Mouse (Mus musculus) C3H10T1/2 (cell line): ENCODE results near the gene Rasgef1b. TPM values are rescaled to one million over a fixed set of nuclear protein-coding genes. Genes with fewer than 3 reads are reported as not detected.

Source experiments
- polyA plus RNA-seq, 2 experiments: library from polyadenylated mRNA; unstranded; fragments of >200 nt; fragmentation: generic; extraction: Trizol; gene quantifications; one replicate each; pipeline ENCODE4 v1.2.1; 2012; ENCODE audit warnings: missing spikeins in 2 of 2

The Rasgef1b gene
- polyA plus RNA-seq = under 1 TPM; 0.04 to 0.06 TPM

GRCm38 (mm10) chr5:99728649-99729212 is at the start of gene Rasgef1b:
Rasgef1b (minus strand) TSS chr5:99729065.

Other genes starting within 250 kb of the Rasgef1b start
- gene Vamp9, start 177.2 kb upstream of the Rasgef1b start, polyA plus RNA-seq = not detected
- 10 to 100 TPM; 38.7 to 90.0 TPM for gene Hnrnpd, start 249.9 kb upstream of the Rasgef1b start, polyA plus RNA-seq
- 10 to 100 TPM in 1 of 2 experiments, 1 to 10 TPM in 1; 7.9 to 12.0 TPM for gene 4930524J08Rik, start 250.0 kb upstream of the Rasgef1b start, polyA plus RNA-seq